Mouse (Mus musculus) hindbrain, embryonic 13.5 days (tissue): ENCODE measurements around the gene Trpm1. TPM values are rescaled to one million over a fixed set of nuclear protein-coding genes. Genes with fewer than 3 reads are reported as not detected.
A peak's percentile ranks its signal among the peaks of the same experiment; 100 is the strongest.

Experiments used
- ATAC-seq: fragments of 200-750 bp; cut with Nextera tagmentation; 2 replicates; pipeline ENCODE4 v1.8.0; 2017; ENCODE audit warnings: moderate TSS enrichment; ENCODE audit not compliant: low FRiP score
- H3K27ac ChIP-seq: fragments of 300-500 bp; sonication (generic); 2 replicates; pipeline ENCODE4 v1.5.1; 2015; ENCODE audit warnings: inconsistent platforms, mild to moderate bottlenecking, moderate library complexity
- H3K27me3 ChIP-seq: fragments of 300-500 bp; sonication (generic); 2 replicates; pipeline ENCODE4 v1.6.1; 2015; ENCODE audit warnings: mild to moderate bottlenecking, inconsistent platforms
- H3K36me3 ChIP-seq: fragments of 300-500 bp; sonication (generic); 2 replicates; pipeline ENCODE4 v1.6.1; 2015; ENCODE audit warnings: mild to moderate bottlenecking, inconsistent platforms
- H3K4me1 ChIP-seq: fragments of 300-500 bp; sonication (generic); replicated peaks from 2 replicates; pipeline ENCODE4 v1.6.1; 2015; ENCODE audit warnings: inconsistent platforms
- H3K4me2 ChIP-seq: fragments of 300-500 bp; sonication (generic); 2 replicates; pipeline ENCODE4 v1.6.1; 2015; ENCODE audit warnings: inconsistent platforms, mild to moderate bottlenecking, moderate library complexity
- H3K4me3 ChIP-seq: fragments of 300-500 bp; sonication (generic); 2 replicates; pipeline ENCODE4 v1.5.1; 2015; ENCODE audit warnings: mild to moderate bottlenecking, inconsistent platforms
- H3K9ac ChIP-seq: fragments of 300-500 bp; sonication (generic); 2 replicates; pipeline ENCODE4 v1.6.1; 2015; ENCODE audit warnings: mild to moderate bottlenecking, inconsistent platforms
- H3K9me3 ChIP-seq: fragments of 300-500 bp; sonication (generic); 2 replicates; pipeline ENCODE4 v1.6.1; 2016; ENCODE audit warnings: inconsistent platforms
- WGBS: fragments of 180-500 bp; shearing (Covaris S2); methylation state at CpG from one replicate; pipeline ENCODE4 v1.1.7; 2015; 5-methylcytosine and 5-hydroxymethylcytosine counted together
- polyA plus RNA-seq: library from polyadenylated mRNA; unstranded; fragments of >200 nt; fragmentation: Nextera tagmentation; extraction: Ambion mirVana; gene quantifications from 2 replicates; pipeline ENCODE4 v1.2.1, GENCODE M21; 2015

The Trpm1 gene
- polyA plus RNA-seq, 1 experiment from 2014 or later: 0.26 TPM

- Histone ChIP-seq H3K27me3 (no peaks in the 10 kb centered on the region), H3K4me3 (no peak overlapping the region), H3K36me3 (no peaks in the 10 kb centered on the region), H3K9me3 (no peaks in the 10 kb centered on the region), H3K9ac (no peak overlapping the region), H3K4me1 (peaks cover 15% of the 10 kb centered on the region), H3K27ac (no peak overlapping the region), H3K4me2 (no peak overlapping the region)
- 79% methylated on average over 3 of the region's 3 CpGs for WGBS
- no peak for ATAC-seq
Measured at GRCm38 (mm10) chr7:64279548-64279947, 125.9 kb downstream of the Trpm1 start.

DNA sequence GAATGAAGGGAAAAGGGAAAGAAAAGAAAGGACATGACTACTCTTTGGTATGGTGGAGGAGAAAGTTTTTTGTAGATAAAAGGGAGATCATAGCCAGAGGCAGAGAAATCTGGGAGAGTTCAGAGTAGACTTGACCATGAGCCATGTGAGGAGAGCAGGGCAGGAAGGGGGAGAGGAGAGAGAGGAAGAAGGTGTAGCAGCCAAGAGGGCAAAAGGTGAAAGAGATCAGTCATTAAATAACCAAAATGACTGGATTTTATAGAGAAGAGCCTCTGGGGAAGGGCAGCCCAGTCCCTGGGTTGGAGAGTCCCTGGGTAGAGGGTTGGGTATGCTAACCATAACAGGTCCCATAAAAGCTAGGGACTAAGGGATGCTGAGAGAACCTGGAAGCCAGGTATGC is 132.9 kb downstream of the Trpm1 start:
- H3K9me3 ChIP-seq: no peaks in the 10 kb centered on the region
- H3K27ac ChIP-seq: no peak overlapping the region
- 0 out of 2 replicates have a peak overlapping the region, but pooled peaks have one; percentile 81 for H3K9ac ChIP-seq
- no peaks in the 10 kb centered on the region for H3K27me3 ChIP-seq
- peak overlapping the region; percentile 60 for H3K4me2 ChIP-seq
- H3K4me1 ChIP-seq: peaks cover 20% of the 10 kb centered on the region
- peak overlapping the region; percentile 75 for H3K4me3 ChIP-seq
- peak; percentile 25; the same call in 1 of the 2 replicates for ATAC-seq
- no peaks in the 10 kb centered on the region for H3K36me3 ChIP-seq

DNA sequence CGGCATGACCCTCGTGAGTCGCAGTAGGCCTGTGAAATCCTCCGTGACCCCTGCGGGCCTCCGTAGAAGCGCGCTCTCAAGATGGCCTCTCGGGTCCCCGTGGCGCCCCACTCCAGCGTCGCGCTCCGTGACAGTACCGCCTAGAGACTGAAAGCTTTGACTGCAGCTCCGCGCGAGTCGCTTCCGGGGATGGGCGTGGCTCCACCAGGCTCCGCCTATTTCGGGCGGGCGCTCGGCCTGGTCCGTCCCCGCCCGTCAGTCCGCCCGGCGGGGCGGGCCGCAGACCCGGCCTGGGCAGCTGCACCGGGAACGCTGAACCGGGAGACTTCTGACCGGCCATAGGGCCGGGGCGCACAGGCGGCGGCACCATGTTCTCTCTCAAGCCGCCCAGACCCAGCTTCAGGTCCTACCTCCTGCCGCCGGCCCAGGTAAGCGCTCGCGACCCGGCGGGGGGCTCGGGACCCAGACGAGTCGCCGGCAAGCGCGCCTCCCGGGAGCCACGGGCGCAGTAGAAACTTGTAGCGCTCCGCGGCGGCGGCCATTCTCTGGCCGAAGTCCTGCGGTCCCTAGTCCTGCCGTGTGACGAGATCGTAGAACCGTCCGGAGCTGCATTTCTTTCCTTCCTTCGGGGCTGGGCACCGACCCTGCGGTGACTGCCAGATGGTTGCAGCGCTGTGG is 133.9 kb downstream of the Trpm1 start, which contains the start of gene Mtmr10:
Gene Mtmr10 (plus strand): TSS at position 240 of the 678 bp plus-strand sequence.
- peak; percentile 99 for ATAC-seq

GRCm38 (mm10) chr7:64289416-64289815 is 135.8 kb downstream of the Trpm1 start:
- Histone ChIP-seq H3K9me3 (no peaks in the 10 kb centered on the region), H3K36me3 (peaks cover 6% of the 10 kb centered on the region; the same call in 1 of the 2 replicates), H3K4me2 (0 out of 2 replicates have a peak overlapping the region, but pooled peaks have one; percentile 13), H3K27me3 (no peaks in the 10 kb centered on the region), H3K4me3 (no peak overlapping the region), H3K9ac (no peak overlapping the region), H3K4me1 (peaks cover 25% of the 10 kb centered on the region), H3K27ac (no peak overlapping the region)
- ATAC-seq: no peak
- WGBS: 92% methylated on average over 7 of the region's 7 CpGs

More for the DNA sequence above, 133.9 kb downstream of the Trpm1 start, which contains the start of gene Mtmr10:
- no peaks in the 10 kb centered on the region for H3K27me3 ChIP-seq
- H3K36me3 ChIP-seq: peaks cover 6% of the 10 kb centered on the region; the same call in 1 of the 2 replicates
- peak within 1 kb of the TSS; percentile 75 for H3K4me3 ChIP-seq
- under 1% methylated on average over 77 of the region's 77 CpGs for WGBS
- peak within 1 kb of the TSS; percentile 81 for H3K9ac ChIP-seq
- peak within 1 kb of the TSS; percentile 60 for H3K4me2 ChIP-seq
- peak within 1 kb of the TSS; percentile 85 for H3K27ac ChIP-seq
- no peaks in the 10 kb centered on the region for H3K9me3 ChIP-seq
- peaks cover 25% of the 10 kb centered on the region for H3K4me1 ChIP-seq

DNA sequence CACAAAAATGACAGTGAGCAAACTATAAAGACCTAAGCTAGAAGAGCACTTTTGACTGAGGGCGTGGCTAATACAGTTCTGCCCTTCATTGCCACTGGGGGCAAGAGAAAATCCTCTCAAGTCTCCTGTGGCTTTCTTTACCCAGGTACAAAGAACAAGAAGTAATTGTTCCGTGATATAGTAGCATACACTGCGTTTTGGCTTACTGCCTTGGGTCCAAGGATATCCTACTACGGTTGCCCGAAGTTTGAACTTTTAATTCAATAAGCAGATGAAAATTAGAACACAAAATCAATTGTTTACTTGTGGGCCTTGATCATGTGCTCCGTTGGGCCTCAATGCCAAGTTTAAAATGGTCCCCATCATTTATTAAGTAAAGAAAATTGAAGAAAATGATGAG is 136.8 kb downstream of the Trpm1 start:
- Histone ChIP-seq H3K9ac (no peak overlapping the region), H3K27ac (no peak overlapping the region), H3K4me1 (peaks cover 25% of the 10 kb centered on the region), H3K4me3 (no peak overlapping the region), H3K27me3 (no peaks in the 10 kb centered on the region), H3K36me3 (peaks cover 6% of the 10 kb centered on the region; the same call in 1 of the 2 replicates), H3K9me3 (no peaks in the 10 kb centered on the region), H3K4me2 (no peak overlapping the region)
- no peak for ATAC-seq
- 91% methylated on average over 6 of the region's 6 CpGs for WGBS

DNA sequence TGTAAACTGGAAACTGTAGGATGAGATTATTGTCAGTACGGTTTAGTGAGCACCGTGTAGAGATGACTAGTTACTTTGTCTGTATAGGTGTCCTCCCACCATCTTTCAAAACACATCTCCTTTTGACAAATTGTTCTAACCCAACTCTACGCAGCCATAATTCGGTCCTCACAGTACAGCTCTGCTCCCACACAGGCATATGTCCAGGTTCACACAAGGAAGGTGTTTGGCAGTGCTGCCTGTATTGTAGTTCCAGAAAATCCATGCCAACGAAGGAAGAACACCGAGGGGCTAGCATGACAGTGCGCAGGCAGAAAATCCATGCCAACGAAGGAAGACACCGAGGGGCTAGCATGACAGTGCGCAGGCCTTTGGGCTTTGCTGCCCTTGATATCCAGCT is 138.1 kb downstream of the Trpm1 start:
- 96% methylated on average over 10 of the region's 10 CpGs for WGBS
- Histone ChIP-seq H3K9me3 (no peaks in the 10 kb centered on the region), H3K36me3 (peaks cover 6% of the 10 kb centered on the region; the same call in 1 of the 2 replicates), H3K4me2 (no peak overlapping the region), H3K4me3 (no peak overlapping the region), H3K9ac (no peak overlapping the region), H3K27ac (no peak overlapping the region), H3K27me3 (no peaks in the 10 kb centered on the region), H3K4me1 (peaks cover 25% of the 10 kb centered on the region)
- ATAC-seq: no peak

DNA sequence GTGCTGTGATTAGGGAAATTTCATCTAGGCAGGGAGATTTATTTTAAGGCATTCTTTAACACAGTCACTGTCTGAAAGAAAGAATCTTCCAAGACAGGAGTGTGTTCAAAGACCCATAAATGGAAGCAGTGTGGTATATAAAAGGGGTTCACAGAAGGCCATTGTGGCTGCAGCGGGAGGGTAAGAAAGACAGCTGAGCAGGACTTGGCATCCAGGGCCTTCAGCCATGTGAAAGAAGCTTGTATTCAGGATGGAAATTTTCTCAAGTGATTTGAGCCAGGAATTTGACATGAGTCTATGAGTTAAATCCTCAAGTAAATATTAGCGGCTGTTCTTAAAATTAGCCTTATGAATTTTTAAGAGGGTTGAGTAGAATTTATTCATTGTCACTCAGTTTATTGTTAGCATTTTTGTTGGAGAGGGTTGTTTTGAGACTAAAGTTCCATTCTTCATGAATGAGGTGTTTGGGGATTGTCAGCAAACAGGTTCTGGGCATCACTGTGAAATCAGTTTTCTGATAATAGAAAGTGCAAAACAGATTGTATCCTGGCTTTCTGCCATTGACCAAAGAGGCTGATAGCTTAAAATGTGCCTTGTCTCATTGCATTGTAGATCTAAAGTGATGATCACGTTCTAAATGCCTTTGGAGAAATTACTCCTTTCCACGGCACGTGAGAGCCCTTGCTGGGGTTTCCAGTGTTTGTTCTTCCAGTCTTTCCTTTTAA is 142.8 kb downstream of the Trpm1 start:
- H3K9ac ChIP-seq: no peak overlapping the region
- H3K9me3 ChIP-seq: no peaks in the 10 kb centered on the region
- H3K27ac ChIP-seq: peak overlapping the region; percentile 2
- H3K4me2 ChIP-seq: no peak overlapping the region
- ATAC-seq: no peak
- no peaks in the 10 kb centered on the region for H3K27me3 ChIP-seq
- H3K4me3 ChIP-seq: no peak overlapping the region
- WGBS: 47% methylated on average over 5 of the region's 5 CpGs
- H3K36me3 ChIP-seq: peaks cover 28% of the 10 kb centered on the region
- H3K4me1 ChIP-seq: peaks cover 12% of the 10 kb centered on the region; the same call in 1 of the 2 replicates

GRCm38 (mm10) chr7:64310241-64310640 is 156.6 kb downstream of the Trpm1 start:
- H3K4me3 ChIP-seq: no peak overlapping the region
- H3K27me3 ChIP-seq: no peaks in the 10 kb centered on the region
- peak overlapping the region; percentile 48; the same call in 1 of the 2 replicates for H3K27ac ChIP-seq
- H3K9me3 ChIP-seq: no peaks in the 10 kb centered on the region
- H3K4me1 ChIP-seq: no peaks in the 10 kb centered on the region
- 56% methylated on average over 7 of the region's 7 CpGs for WGBS
- ATAC-seq: no peak
- no peak overlapping the region for H3K9ac ChIP-seq
- H3K4me2 ChIP-seq: no peak overlapping the region
- H3K36me3 ChIP-seq: peaks cover 27% of the 10 kb centered on the region

GRCm38 (mm10) chr7:64310756-64311155 is 157.1 kb downstream of the Trpm1 start:
- no peak overlapping the region for H3K4me3 ChIP-seq
- 35% methylated on average over 2 of the region's 2 CpGs for WGBS
- H3K27ac ChIP-seq: no peak overlapping the region
- H3K27me3 ChIP-seq: no peaks in the 10 kb centered on the region
- H3K4me2 ChIP-seq: no peak overlapping the region
- no peaks in the 10 kb centered on the region for H3K4me1 ChIP-seq
- H3K36me3 ChIP-seq: peaks cover 29% of the 10 kb centered on the region
- no peak overlapping the region for H3K9ac ChIP-seq
- H3K9me3 ChIP-seq: no peaks in the 10 kb centered on the region
- ATAC-seq: no peak

GRCm38 (mm10) chr7:64312811-64313210 is 159.2 kb downstream of the Trpm1 start:
- H3K4me1 ChIP-seq: no peaks in the 10 kb centered on the region
- H3K9ac ChIP-seq: no peak overlapping the region
- no peak for ATAC-seq
- H3K27me3 ChIP-seq: no peaks in the 10 kb centered on the region
- 83% methylated on average over 7 of the region's 7 CpGs for WGBS
- H3K4me3 ChIP-seq: no peak overlapping the region
- no peak overlapping the region for H3K4me2 ChIP-seq
- H3K9me3 ChIP-seq: no peaks in the 10 kb centered on the region
- peaks cover 42% of the 10 kb centered on the region for H3K36me3 ChIP-seq
- no peak overlapping the region for H3K27ac ChIP-seq
